Mouse (Mus musculus): ENCODE results near the gene Hmga1b. TPM values are rescaled to one million over a fixed set of nuclear protein-coding genes. Genes with fewer than 3 reads are reported as not detected.
"Not testable (repeated sequence)": the region's sequence is repeated elsewhere in the genome, so short reads cannot be mapped to it uniquely, and the experiment has no call there.

Gene Hmga1b
- polyA plus RNA-seq, 1 experiment from 2014 or later: 5.0 TPM

DNA sequence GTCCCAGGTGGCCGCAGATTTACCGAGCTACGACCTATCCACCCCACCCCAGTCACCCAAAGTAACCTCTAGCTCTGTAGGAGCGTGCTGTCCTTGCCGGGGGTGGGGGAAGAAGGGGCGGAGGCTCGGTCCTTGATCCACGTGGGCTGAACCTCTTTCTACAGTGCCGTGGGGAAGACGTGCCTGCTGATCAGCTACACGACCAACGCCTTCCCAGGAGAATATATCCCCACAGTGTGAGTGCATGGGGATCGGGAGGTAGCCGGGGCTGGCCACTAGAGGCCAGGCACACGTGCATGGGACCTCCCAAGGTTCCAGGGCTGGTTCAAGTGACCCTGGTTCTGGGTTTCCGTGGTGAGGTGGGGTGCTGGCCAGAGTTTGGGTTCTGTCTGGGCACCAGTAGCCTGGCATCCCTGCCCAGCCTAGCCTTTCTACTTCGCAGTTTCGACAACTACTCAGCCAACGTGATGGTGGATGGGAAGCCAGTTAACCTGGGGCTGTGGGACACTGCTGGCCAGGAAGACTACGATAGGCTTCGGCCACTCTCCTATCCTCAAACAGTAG is 40.4 kb upstream of the Hmga1b start:
- H3K9me3 ChIP-seq (ENCODE audit: control insufficient read depth, low read length): no peaks in the 10 kb centered on the region
- 15% methylated on average over 21 of the region's 21 CpGs for WGBS
- ATAC-seq (ENCODE audit: low read depth): peak; percentile 6; the same call in 1 of the 2 replicates
- peak overlapping the region; percentile 98 for H3K4me2 ChIP-seq (ENCODE audit: low read depth, low read length)
- H3K36me3 ChIP-seq (ENCODE audit: control insufficient read depth, insufficient read depth, low read length): peaks cover 12% of the 10 kb centered on the region
- peaks cover 26% of the 10 kb centered on the region for H3K4me1 ChIP-seq (replicated peaks; ENCODE audit: control insufficient read depth, insufficient read depth, low read length)
- peaks cover 4% of the 10 kb centered on the region for H3K27me3 ChIP-seq (ENCODE audit: control insufficient read depth, insufficient read depth, low read depth, low read length)
- peak overlapping the region; percentile 66 for H3K27ac ChIP-seq (ENCODE audit: low read length)
- peak overlapping the region; percentile 67 for H3K4me3 ChIP-seq (ENCODE audit: low read length)
- peak overlapping the region; percentile 76 for H3K9ac ChIP-seq (ENCODE audit: low read length)

DNA sequence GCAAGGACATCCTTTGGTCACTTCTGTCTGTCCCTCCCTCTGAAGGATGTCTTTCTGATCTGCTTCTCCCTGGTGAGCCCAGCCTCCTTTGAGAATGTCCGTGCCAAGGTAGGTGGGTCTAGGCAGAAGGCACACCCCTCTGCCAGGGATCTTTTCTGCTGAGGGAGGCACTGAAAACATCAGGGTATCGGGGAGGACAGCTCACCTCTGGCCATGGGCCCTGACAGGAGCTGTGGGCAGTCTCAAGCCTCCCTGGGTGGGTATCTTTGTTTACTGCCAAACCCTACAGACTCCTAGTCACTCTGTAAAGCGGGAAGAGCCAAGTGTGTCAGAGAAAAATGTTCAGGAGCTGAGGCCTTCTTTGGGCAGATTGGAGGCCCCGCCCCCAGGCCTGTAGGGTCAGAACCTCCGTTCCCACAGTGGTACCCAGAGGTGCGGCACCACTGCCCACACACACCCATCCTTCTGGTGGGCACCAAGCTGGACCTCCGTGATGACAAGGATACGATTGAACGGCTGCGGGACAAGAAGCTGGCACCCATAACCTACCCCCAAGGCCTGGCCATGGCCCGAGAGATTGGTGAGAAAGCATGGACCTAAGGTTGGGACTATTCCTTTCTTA is 39.7 kb upstream of the Hmga1b start:
- Histone ChIP-seq H3K27me3 (ENCODE audit: control insufficient read depth, insufficient read depth, low read depth, low read length) (peaks cover 4% of the 10 kb centered on the region), H3K4me1 (replicated peaks; ENCODE audit: control insufficient read depth, insufficient read depth, low read length) (peaks cover 26% of the 10 kb centered on the region), H3K4me3 (ENCODE audit: low read length) (peak overlapping the region; percentile 67; the same call in 1 of the 2 replicates), H3K9me3 (ENCODE audit: control insufficient read depth, low read length) (no peaks in the 10 kb centered on the region), H3K27ac (ENCODE audit: low read length) (no peak overlapping the region), H3K4me2 (ENCODE audit: low read depth, low read length) (peak overlapping the region; percentile 98; the same call in 1 of the 2 replicates), H3K9ac (ENCODE audit: low read length) (no peak overlapping the region), H3K36me3 (ENCODE audit: control insufficient read depth, insufficient read depth, low read length) (peaks cover 7% of the 10 kb centered on the region)
- 86% methylated on average over 11 of the region's 11 CpGs for WGBS
- no peak for ATAC-seq (ENCODE audit: low read depth)

DNA sequence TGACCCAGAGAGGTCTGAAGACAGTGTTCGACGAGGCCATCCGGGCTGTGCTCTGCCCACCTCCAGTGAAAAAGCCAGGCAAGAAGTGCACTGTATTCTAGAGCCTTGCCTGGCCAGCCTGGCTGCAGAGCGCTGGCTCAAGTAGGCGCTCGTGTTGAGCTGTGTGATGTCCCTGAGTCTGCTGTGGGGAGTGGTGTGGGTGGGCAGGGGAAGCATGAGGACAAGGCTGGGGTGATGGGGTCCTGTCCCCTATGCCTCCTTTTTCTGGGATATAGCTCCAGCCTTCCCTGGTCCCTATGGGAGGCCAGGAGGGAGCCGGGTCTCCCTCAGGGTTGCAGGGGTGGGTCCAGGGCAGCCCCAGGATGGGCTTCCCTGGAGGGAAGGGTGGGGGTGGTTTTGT is 39.1 kb upstream of the Hmga1b start:
- WGBS: 82% methylated on average over 7 of the region's 7 CpGs
- Histone ChIP-seq H3K27me3 (ENCODE audit: control insufficient read depth, insufficient read depth, low read depth, low read length) (peaks cover 4% of the 10 kb centered on the region), H3K4me3 (ENCODE audit: low read length) (no peak overlapping the region), H3K27ac (ENCODE audit: low read length) (no peak overlapping the region), H3K36me3 (ENCODE audit: control insufficient read depth, insufficient read depth, low read length) (peaks cover 6% of the 10 kb centered on the region; the same call in 1 of the 2 replicates), H3K9me3 (ENCODE audit: control insufficient read depth, low read length) (no peaks in the 10 kb centered on the region), H3K4me2 (ENCODE audit: low read depth, low read length) (no peak overlapping the region), H3K9ac (ENCODE audit: low read length) (no peak overlapping the region; the same call in 1 of the 2 replicates), H3K4me1 (replicated peaks; ENCODE audit: control insufficient read depth, insufficient read depth, low read length) (peaks cover 26% of the 10 kb centered on the region)
- ATAC-seq (ENCODE audit: low read depth): no peak

DNA sequence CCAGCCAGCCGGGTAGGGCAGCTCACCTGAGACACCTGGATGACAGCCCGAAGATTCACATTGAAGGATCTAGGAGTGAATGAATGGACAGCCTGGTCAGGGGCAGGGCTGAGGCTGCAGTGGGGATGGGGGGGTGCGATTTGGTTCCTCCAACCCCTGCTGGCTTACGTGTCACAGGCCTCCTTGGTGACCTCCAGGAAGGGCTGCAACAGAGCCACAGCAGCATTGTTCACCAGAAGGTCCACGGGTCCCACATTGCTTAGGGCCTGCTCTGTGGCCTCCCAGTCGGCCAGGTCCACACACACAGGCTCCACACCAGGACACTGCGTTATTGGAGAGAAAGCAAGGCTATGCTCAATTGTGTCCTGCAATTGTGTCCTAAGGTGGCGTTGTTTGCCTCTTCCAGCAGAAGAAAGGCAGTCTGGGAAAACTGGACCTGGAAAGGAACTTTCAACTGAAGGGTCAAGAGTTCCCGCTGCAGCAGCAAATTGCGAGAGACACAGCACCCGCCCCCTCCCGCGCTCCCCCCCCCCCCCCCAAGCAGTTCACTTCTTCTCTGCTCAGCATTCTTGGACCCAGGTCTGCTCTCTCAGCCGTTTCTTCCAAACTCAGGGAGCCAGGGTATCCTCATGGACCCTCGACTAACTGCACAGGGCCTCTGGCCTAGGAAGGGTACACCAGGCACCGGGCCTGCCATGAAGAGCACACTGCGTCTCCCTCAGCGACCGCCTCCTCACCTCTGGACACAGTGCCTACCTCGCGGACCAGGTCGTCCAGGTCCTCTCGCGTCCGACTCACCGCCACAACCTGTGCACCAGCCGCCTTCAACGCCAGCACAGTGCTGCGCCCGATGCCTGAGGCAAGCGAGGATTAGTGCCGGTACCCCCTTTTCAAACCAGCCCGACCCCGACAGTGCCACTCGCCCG is 36.1 kb upstream of the Hmga1b start:
- 19% methylated on average over 33 of the region's 36 CpGs for WGBS
- ATAC-seq (ENCODE audit: low read depth): peak; percentile 46
- peak overlapping the region; percentile 80 for H3K9ac ChIP-seq (ENCODE audit: low read length)
- H3K4me1 ChIP-seq (replicated peaks; ENCODE audit: control insufficient read depth, insufficient read depth, low read length): peaks cover 23% of the 10 kb centered on the region
- H3K27ac ChIP-seq (ENCODE audit: low read length): peak overlapping the region; percentile 15
- no peaks in the 10 kb centered on the region for H3K9me3 ChIP-seq (ENCODE audit: control insufficient read depth, low read length)
- H3K27me3 ChIP-seq (ENCODE audit: control insufficient read depth, insufficient read depth, low read depth, low read length): peaks cover 4% of the 10 kb centered on the region
- peak overlapping the region; percentile 86 for H3K4me2 ChIP-seq (ENCODE audit: low read depth, low read length)
- H3K36me3 ChIP-seq (ENCODE audit: control insufficient read depth, insufficient read depth, low read length): no peaks in the 10 kb centered on the region
- peak overlapping the region; percentile 75 for H3K4me3 ChIP-seq (ENCODE audit: low read length)

DNA sequence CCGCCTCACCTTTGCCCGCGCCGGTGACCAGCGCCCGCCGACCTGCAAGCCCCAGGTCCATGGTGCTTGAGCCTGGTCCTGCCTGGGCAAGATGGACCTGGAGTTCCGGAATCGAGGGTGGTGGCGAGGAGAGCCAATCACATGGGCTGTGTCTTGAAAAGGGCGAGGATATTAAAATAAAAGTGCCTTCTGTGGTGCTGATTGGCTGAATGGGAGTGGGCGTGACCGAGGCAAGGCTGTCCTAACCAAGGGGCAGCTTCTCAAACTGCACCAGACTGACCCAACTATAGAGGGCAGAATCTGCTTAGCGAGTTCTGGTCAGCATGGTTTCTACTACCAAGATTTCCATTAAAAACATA is 35.4 kb upstream of the Hmga1b start, which contains the start of gene Dcxr:
TSS of gene Dcxr (minus strand) at position 113 of the 359 bp plus-strand sequence.
- Histone ChIP-seq H3K4me3 (ENCODE audit: low read length) (peak within 1 kb of the TSS; percentile 75), H3K27ac (ENCODE audit: low read length) (peak within 1 kb of the TSS; percentile 15), H3K4me1 (replicated peaks; ENCODE audit: control insufficient read depth, insufficient read depth, low read length) (peaks cover 18% of the 10 kb centered on the region), H3K36me3 (ENCODE audit: control insufficient read depth, insufficient read depth, low read length) (no peaks in the 10 kb centered on the region), H3K4me2 (ENCODE audit: low read depth, low read length) (peak within 1 kb of the TSS; percentile 86), H3K9ac (ENCODE audit: low read length) (peak within 1 kb of the TSS; percentile 80), H3K9me3 (ENCODE audit: control insufficient read depth, low read length) (no peaks in the 10 kb centered on the region), H3K27me3 (ENCODE audit: control insufficient read depth, insufficient read depth, low read depth, low read length) (peaks cover 4% of the 10 kb centered on the region)
- ATAC-seq (ENCODE audit: low read depth): peak; percentile 93
- 1% methylated on average over 14 of the region's 14 CpGs for WGBS

DNA sequence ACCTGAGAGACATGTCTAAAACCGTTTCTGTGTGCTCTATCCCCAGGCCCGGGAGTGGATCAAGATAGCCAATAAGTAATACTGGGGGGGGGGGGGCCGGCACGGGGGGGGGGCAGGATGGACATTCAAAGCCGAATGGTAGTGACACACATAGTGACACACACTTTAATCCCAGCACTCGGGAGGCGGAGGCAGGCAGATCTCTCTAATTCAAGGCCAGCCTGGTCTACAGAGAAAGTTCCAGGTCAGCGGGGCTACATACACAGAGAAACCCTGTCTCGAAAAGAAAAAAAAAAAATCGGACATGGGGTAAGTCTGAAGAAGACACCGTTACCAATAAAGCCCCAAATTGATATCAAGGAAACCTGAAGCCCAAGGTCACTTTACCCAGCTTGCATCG is 35.0 kb upstream of the Hmga1b start:
- no peak overlapping the region for H3K4me3 ChIP-seq (ENCODE audit: low read length)
- H3K27me3 ChIP-seq (ENCODE audit: control insufficient read depth, insufficient read depth, low read depth, low read length): peaks cover 2% of the 10 kb centered on the region; the same call in 1 of the 2 replicates
- 48% methylated on average over 12 of the region's 12 CpGs for WGBS
- H3K27ac ChIP-seq (ENCODE audit: low read length): no peak overlapping the region
- no peaks in the 10 kb centered on the region for H3K36me3 ChIP-seq (ENCODE audit: control insufficient read depth, insufficient read depth, low read length)
- H3K4me1 ChIP-seq (replicated peaks; ENCODE audit: control insufficient read depth, insufficient read depth, low read length): peaks cover 16% of the 10 kb centered on the region
- ATAC-seq (ENCODE audit: low read depth): no peak
- H3K9ac ChIP-seq (ENCODE audit: low read length): no peak overlapping the region
- H3K9me3 ChIP-seq (ENCODE audit: control insufficient read depth, low read length): no peaks in the 10 kb centered on the region
- no peak overlapping the region for H3K4me2 ChIP-seq (ENCODE audit: low read depth, low read length)

DNA sequence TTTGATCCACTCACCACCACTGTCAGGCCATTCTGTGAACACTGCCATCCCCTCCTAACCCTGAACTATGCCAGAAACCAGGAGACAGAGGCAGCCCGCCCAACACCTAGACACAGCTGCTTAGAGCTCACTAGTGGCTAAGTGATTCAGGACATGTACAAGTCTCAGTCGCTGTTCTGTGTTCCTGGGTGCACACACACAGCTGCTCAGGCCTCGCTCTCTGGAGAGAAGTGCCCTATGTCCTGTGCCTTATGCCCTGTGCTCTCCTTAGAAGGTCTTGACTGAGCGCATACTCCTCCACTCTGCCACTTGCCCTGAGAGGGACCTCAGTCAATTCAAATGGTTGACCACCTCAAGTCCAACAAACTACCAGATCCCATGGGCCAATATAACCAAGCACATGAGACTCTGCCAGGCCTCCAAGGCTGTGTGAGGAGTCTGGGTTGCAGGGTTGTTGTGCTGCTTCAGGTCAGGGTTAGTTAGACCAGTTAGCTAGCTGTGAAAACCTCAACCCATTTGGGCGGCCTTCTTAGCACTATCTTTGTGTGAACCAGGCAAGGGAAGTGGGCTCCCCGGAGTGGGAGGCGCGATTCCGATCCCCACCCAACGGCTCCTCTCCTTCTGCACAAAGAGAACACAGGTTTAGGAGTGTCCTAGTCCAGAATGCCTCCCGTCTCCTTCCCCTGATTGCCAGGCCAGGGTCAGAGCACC is 33.9 kb upstream of the Hmga1b start:
- Histone ChIP-seq H3K36me3 (ENCODE audit: control insufficient read depth, insufficient read depth, low read length) (no peaks in the 10 kb centered on the region), H3K4me2 (ENCODE audit: low read depth, low read length) (peak overlapping the region; percentile 41; the same call in 1 of the 2 replicates), H3K27ac (ENCODE audit: low read length) (peak overlapping the region; percentile 31), H3K9ac (ENCODE audit: low read length) (0 out of 2 replicates have a peak overlapping the region, but pooled peaks have one; percentile 20), H3K4me1 (replicated peaks; ENCODE audit: control insufficient read depth, insufficient read depth, low read length) (peaks cover 25% of the 10 kb centered on the region), H3K27me3 (ENCODE audit: control insufficient read depth, insufficient read depth, low read depth, low read length) (no peaks in the 10 kb centered on the region), H3K4me3 (ENCODE audit: low read length) (no peak overlapping the region), H3K9me3 (ENCODE audit: control insufficient read depth, low read length) (no peaks in the 10 kb centered on the region)
- WGBS: 70% methylated on average over 11 of the region's 11 CpGs
- ATAC-seq (ENCODE audit: low read depth): no peak

DNA sequence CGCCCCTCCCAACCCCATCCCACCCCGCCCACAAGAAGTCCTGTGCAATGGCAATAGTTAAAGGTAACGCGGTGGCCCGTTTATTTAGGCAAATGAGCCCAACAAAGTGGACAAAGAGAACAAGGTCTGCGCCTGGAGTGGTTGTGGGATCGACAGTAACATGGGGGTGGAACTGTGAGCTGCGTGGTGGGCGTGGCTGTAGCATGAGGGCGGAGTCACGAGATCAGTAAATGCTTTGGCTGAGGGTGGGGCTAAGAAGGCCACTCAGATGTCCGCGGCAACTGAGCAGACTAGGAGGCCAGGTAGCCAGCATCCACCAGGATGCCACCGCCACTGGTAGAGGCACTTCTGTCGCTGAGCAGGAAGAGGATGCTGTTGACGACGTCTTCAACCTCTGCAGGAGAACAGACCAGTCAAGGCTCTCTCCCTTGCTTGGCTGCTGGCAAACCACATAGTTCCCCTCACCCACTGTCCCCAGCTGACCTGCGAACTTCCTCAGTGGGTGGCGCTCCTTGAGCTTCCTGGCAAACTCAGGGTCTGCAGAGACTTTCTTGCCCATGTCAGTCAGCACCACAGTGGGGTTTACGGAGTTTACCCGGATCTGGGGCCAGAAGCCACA is 33.1 kb upstream of the Hmga1b start:
- not testable (repeated sequence) for H3K9me3 ChIP-seq (ENCODE audit: control insufficient read depth, low read length); H3K4me3 ChIP-seq (ENCODE audit: low read length); H3K36me3 ChIP-seq (ENCODE audit: control insufficient read depth, insufficient read depth, low read length); H3K27me3 ChIP-seq (ENCODE audit: control insufficient read depth, insufficient read depth, low read depth, low read length)
- H3K4me2 ChIP-seq (ENCODE audit: low read depth, low read length): peak overlapping the region; percentile 41
- H3K9ac ChIP-seq (ENCODE audit: low read length): 0 out of 2 replicates have a peak overlapping the region, but pooled peaks have one; percentile 20
- peaks cover 25% of the 10 kb centered on the region for H3K4me1 ChIP-seq (replicated peaks; ENCODE audit: control insufficient read depth, insufficient read depth, low read length)
- H3K27ac ChIP-seq (ENCODE audit: low read length): peak overlapping the region; percentile 31; the same call in 1 of the 2 replicates
- ATAC-seq (ENCODE audit: low read depth): 0 out of 2 replicates have a peak, but pooled peaks have one; percentile 39
- WGBS: 4% methylated on average over 18 of the region's 21 CpGs

Data from lung, embryonic 16.5 days (tissue).